18 mouse cellular contexts compared by ENCODE assay signal in genomic region chr11:81706996-81707395, GRCm38 (mm10).
"Had no signal": no experiment of that assay in that cellular context is flagged by ENCODE, and none has a peak within 500 bp of the region (broad histone marks: within the 10 kb centered on the region; RNA-seq: fewer than 3 reads in every experiment).

No protein-coding gene starts in this region.

- H3K9me3 ChIP-seq: midbrain, embryonic 10.5 days; midbrain, embryonic 12.5 days; neural tube, embryonic 13.5 days; neural tube, embryonic 15.5 days had no signal

- H3K9ac ChIP-seq: lung, embryonic 14.5 days; midbrain, embryonic 12.5 days; neural tube, embryonic 13.5 days; neural tube, embryonic 15.5 days had no signal

- H3K4me2 ChIP-seq: lung, embryonic 14.5 days; midbrain, embryonic 12.5 days; neural tube, embryonic 13.5 days; neural tube, embryonic 15.5 days had no signal

- H3K36me3 ChIP-seq: midbrain, embryonic 10.5 days; midbrain, embryonic 12.5 days; neural tube, embryonic 13.5 days; neural tube, embryonic 15.5 days had no signal

- H3K27ac ChIP-seq: midbrain, embryonic 10.5 days; midbrain, embryonic 12.5 days; neural tube, embryonic 13.5 days; neural tube, embryonic 15.5 days had no signal

- H3K27me3 ChIP-seq: midbrain, embryonic 12.5 days; neural tube, embryonic 13.5 days; neural tube, embryonic 15.5 days had no signal

- ATAC-seq: midbrain, embryonic 16.5 days had no signal

- H3K4me1 ChIP-seq: midbrain, embryonic 12.5 days; neural tube, embryonic 13.5 days had no signal

- DNase-seq: lung, embryonic 14.5 days; lung, postnatal 10 days; lung, postnatal 4 days; midbrain, embryonic 14.5 days; retina, postnatal 1 day; right cerebral cortex, adult 18-20 months; right cerebral cortex, postnatal 25 days; right cerebral cortex, postnatal 4 days; spleen, adult 18-20 months; thymus, adult 18-20 months; thymus, postnatal 14 days; thymus, postnatal 36 days had no signal

- H3K4me3 ChIP-seq: midbrain, embryonic 10.5 days; midbrain, embryonic 12.5 days; myocyte; neural tube, embryonic 13.5 days; neural tube, embryonic 15.5 days had no signal
